Mouse (Mus musculus) forebrain, embryonic 11.5 days (tissue): ENCODE measurements around the gene Cd300a. TPM values are rescaled to one million over a fixed set of nuclear protein-coding genes. Genes with fewer than 3 reads are reported as not detected.
A peak's percentile ranks its signal among the peaks of the same experiment; 100 is the strongest.

Experiments used
- ATAC-seq: fragments of 200-750 bp; cut with Nextera tagmentation; replicated peaks from 2 replicates; pipeline ENCODE4 v1.8.0; 2017; ENCODE audit warnings: moderate TSS enrichment; ENCODE audit not compliant: low FRiP score
- DNase-seq: peaks from one replicate; pipeline ENCODE4 v3.0.0-alpha.2; 2017; ENCODE audit warnings: low spot score
- H3K27ac ChIP-seq: fragments of 300-500 bp; sonication (generic); 2 replicates; pipeline ENCODE4 v1.5.1; 2014; ENCODE audit warnings: low read depth, low read length
- H3K27me3 ChIP-seq: fragments of 300-500 bp; sonication (generic); 2 replicates; pipeline ENCODE4 v1.6.1; 2014; ENCODE audit warnings: mild to moderate bottlenecking, low read length, mixed read lengths; ENCODE audit not compliant: control insufficient read depth, insufficient read depth
- H3K36me3 ChIP-seq: fragments of 300-500 bp; sonication (generic); 2 replicates; pipeline ENCODE4 v1.6.1; 2014; ENCODE audit warnings: mild to moderate bottlenecking, low read length, moderate library complexity, mixed read lengths; ENCODE audit not compliant: control insufficient read depth, insufficient read depth
- H3K4me1 ChIP-seq: fragments of 300-500 bp; sonication (generic); replicated peaks from 2 replicates; pipeline ENCODE4 v1.6.1; 2014; ENCODE audit warnings: low read length, mixed read lengths; ENCODE audit not compliant: control insufficient read depth, insufficient read depth
- H3K4me2 ChIP-seq: fragments of 300-500 bp; sonication (generic); 2 replicates; pipeline ENCODE4 v1.6.1; 2014; ENCODE audit warnings: low read depth, mild to moderate bottlenecking, low read length, moderate library complexity, mixed read lengths; ENCODE audit not compliant: severe bottlenecking
- H3K4me3 ChIP-seq: fragments of 300-500 bp; sonication (generic); 2 replicates; pipeline ENCODE4 v1.5.1; 2014; ENCODE audit warnings: low read depth, low read length
- H3K9ac ChIP-seq: fragments of 300-500 bp; sonication (generic); 2 replicates; pipeline ENCODE4 v1.6.1; 2014; ENCODE audit warnings: low read length
- H3K9me3 ChIP-seq: fragments of 300-500 bp; sonication (generic); 2 replicates; pipeline ENCODE4 v1.6.1; 2016; ENCODE audit warnings: low read length, mixed read lengths; ENCODE audit not compliant: control insufficient read depth
- WGBS: fragments of 180-500 bp; shearing (Covaris S2); extraction: QIAGEN DNeasy Blood & Tissue Kit; methylation state at CpG from one replicate; pipeline ENCODE4 v1.1.7; 2014; 5-methylcytosine and 5-hydroxymethylcytosine counted together
- polyA plus RNA-seq: library from polyadenylated mRNA; unstranded; fragments of >200 nt; fragmentation: Nextera tagmentation; extraction: Ambion mirVana; gene quantifications from 2 replicates; pipeline ENCODE4 v1.2.1, GENCODE M21; 2014

Cd300a gene
- polyA plus RNA-seq, 1 experiment from 2014 or later = 0.64 TPM

DNA sequence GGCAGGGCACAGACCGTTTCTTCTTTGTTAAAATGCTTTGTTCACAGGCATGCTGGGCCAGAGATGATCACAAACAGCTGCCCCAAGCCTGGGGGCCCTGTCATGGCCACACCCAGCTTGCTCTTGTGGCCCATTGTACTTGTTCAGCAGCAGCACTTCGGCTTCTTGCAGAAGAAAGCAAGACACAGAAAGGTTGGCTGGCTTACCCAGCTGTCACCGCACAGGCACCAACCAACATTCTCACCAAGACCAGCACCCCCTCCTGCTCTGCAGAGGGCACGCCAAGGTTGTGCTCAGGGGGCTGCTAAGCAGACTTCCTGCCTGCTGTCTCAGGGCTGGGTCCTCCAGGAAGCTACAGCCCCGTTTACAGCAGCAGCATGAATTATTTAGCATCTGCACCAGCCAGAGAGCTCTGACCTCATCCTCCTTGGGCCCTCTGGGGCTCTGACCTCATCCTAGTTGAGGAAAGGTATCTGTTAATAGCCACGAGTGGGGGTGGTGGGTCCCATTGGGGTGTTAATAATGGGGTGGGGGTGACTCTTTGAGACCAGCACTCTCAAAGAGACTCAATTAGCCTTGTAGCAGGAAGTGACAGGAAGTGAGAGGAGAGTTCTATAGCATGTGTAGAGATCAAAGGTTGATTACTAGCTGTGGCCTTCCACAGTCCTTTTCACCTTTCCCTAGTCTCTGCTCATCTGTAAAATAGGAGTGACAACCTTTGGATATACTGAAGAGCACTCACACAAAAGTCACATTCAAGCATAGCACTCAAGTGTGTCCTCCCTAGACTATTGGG, 16.6 kb upstream of the Cd300a start:
- Histone ChIP-seq H3K4me2 (no peak overlapping the region), H3K9me3 (no peaks in the 10 kb centered on the region), H3K9ac (peak overlapping the region; percentile 32), H3K4me1 (peaks cover 14% of the 10 kb centered on the region), H3K27me3 (no peaks in the 10 kb centered on the region), H3K36me3 (no peaks in the 10 kb centered on the region), H3K4me3 (no peak overlapping the region), H3K27ac (no peak overlapping the region)
- ATAC-seq (no peak), DNase-seq (no peak)
- WGBS = 21% methylated on average over 6 of the region's 6 CpGs

DNA sequence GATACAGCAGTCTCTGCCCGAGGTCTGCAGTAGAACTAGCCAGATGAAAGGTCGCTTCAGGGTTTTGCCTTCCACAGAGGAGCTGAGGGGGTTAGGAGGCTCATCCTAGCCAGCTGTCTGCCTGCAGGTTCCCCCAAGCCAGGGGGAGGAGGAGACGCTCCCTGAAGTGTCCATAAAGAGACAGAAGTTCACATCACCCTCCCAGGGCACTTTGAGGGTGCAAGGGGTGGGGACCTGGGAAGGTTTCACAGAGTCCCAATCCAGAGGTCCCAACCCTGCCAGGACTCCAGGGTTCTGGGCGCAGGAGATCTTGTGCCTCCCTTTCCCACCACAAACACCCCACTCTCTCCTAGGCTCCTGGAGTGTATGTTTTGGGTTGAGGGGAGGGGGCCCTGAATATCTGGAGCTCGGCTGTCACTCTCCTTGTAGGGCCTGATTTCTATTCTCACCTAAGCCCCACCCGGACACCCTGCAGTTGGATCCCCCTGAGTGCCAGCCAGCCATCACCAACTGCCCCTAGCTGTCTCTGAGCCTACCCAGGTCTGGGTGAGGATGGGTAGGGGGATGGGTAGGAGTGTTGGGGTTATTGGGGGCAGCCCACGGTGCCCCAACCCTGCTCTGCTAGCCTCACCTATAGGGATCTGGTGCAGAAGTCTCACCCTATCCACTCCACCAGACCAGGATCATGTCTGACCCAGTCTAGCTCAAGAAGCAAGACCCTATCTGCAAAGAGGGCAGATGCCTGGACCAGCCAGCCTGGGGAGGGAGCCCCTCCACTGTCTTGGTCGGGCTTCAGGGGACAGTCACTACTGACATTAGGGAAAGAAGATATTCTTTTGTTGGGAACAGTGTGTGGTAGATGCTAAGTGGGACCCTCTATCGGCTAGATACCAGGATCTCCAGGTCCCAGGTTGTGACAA, 15.4 kb upstream of the Cd300a start:
- WGBS = 58% methylated on average over 9 of the region's 9 CpGs
- H3K9me3 ChIP-seq = no peaks in the 10 kb centered on the region
- no peak overlapping the region for H3K9ac ChIP-seq
- H3K4me2 ChIP-seq = no peak overlapping the region
- no peaks in the 10 kb centered on the region for H3K36me3 ChIP-seq
- peaks cover 14% of the 10 kb centered on the region for H3K4me1 ChIP-seq
- H3K27ac ChIP-seq = no peak overlapping the region
- no peak overlapping the region for H3K4me3 ChIP-seq
- H3K27me3 ChIP-seq = no peaks in the 10 kb centered on the region
- ATAC-seq = no peak
- no peak for DNase-seq

DNA sequence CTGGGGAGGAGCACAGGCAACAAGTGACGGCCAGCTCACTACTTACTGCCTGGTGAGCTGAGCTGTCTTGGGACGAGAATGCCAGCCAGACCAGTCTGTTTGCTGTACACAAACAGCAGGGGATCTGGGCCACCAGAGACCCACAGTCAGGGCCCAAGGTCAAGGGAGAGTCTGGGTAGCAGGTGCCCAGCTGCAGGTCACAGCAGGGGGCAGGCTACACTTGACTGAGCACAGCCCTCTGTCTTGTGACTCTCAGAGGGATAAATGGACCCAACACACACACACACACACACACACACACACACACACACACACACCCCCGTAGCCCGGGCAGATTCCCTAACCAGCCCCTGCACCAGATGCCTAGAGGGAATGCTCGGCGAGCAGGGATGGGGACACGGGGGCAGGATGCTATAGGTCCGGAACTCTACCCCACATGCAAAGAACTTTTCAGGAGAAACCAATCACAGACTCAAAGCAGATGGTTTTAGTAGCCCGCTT, 14.5 kb upstream of the Cd300a start:
- no peaks in the 10 kb centered on the region for H3K36me3 ChIP-seq
- no peak overlapping the region for H3K4me3 ChIP-seq
- 12% methylated on average over 9 of the region's 9 CpGs for WGBS
- peaks cover 14% of the 10 kb centered on the region for H3K4me1 ChIP-seq
- H3K27ac ChIP-seq = no peak overlapping the region
- DNase-seq (no peak), ATAC-seq (no peak)
- H3K9ac ChIP-seq = no peak overlapping the region
- no peaks in the 10 kb centered on the region for H3K27me3 ChIP-seq
- no peaks in the 10 kb centered on the region for H3K9me3 ChIP-seq
- H3K4me2 ChIP-seq = no peak overlapping the region

DNA sequence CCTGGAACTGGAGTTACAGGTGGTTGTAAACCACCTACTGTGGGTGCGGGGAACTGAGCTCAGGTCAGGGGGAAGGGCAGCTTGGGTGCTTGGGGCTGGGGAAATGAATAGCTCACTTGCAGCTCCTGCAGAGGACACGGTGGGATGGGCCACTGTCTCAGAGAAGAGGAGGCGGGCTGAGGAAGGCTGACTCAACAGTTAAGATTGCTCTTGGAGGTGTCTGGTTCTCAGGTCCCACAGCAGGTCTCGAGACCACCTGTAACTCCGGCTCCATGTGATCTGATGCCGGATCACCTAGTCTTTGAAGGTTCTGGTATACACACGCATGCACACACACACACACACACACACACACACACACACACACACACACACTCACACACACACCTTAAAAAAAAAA, 13.7 kb upstream of the Cd300a start:
- H3K27me3 ChIP-seq = no peaks in the 10 kb centered on the region
- H3K4me1 ChIP-seq = peaks cover 14% of the 10 kb centered on the region
- H3K4me3 ChIP-seq = no peak overlapping the region
- H3K4me2 ChIP-seq = no peak overlapping the region
- H3K36me3 ChIP-seq = no peaks in the 10 kb centered on the region
- no peaks in the 10 kb centered on the region for H3K9me3 ChIP-seq
- ATAC-seq = no peak
- 51% methylated on average over 7 of the region's 7 CpGs for WGBS
- DNase-seq = no peak
- no peak overlapping the region for H3K27ac ChIP-seq
- H3K9ac ChIP-seq = no peak overlapping the region

DNA sequence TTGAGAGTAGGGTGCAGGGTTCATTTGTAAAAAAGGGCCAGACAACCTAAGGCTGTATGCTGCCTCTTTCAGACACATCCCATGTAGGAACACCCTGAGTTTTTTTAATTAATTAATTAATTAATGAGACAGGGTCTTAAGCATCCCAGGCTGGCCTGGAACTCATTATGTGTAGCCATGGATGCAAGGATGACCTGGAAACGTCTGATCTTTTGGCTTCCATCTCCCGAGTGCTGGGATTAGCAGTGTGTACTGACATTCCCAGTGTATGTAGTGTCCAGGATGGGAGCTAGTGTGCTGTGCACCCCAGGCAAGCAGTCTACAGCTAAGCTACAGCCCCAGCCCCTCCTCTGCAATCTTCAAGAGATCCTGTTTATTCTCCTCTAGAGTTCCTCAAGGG, 13.2 kb upstream of the Cd300a start:
- no peaks in the 10 kb centered on the region for H3K36me3 ChIP-seq
- H3K4me2 ChIP-seq = no peak overlapping the region
- no peak for DNase-seq
- no peak overlapping the region for H3K9ac ChIP-seq
- WGBS = 33% methylated on average over 2 of the region's 2 CpGs
- peaks cover 14% of the 10 kb centered on the region for H3K4me1 ChIP-seq
- no peaks in the 10 kb centered on the region for H3K27me3 ChIP-seq
- ATAC-seq = no peak
- no peak overlapping the region for H3K27ac ChIP-seq
- no peaks in the 10 kb centered on the region for H3K9me3 ChIP-seq
- H3K4me3 ChIP-seq = no peak overlapping the region

DNA sequence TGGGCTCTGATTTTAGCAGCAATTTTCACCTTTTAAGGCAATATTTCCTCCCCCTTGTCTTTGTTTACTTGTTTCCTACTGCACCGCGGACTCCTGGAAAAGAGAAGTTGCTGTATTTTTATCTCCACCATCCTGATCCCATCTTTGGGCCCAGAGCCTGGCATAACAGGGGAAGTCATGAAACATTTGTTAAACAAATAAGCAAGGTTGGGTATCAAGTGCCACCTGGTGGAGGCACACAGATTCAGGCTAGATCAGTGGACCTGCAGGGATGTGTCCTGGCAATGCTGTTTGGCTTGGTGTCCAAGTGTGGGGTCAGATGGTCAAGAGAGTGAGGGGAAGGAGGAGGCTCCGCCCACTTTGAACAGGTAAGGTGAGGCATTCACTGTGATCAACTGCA, 12.7 kb upstream of the Cd300a start:
- peaks cover 14% of the 10 kb centered on the region for H3K4me1 ChIP-seq
- H3K4me3 ChIP-seq = no peak overlapping the region
- no peak overlapping the region for H3K27ac ChIP-seq
- WGBS = 74% methylated on average over 3 of the region's 3 CpGs
- peak; percentile 64 for DNase-seq
- H3K4me2 ChIP-seq = no peak overlapping the region
- no peaks in the 10 kb centered on the region for H3K36me3 ChIP-seq
- no peaks in the 10 kb centered on the region for H3K9me3 ChIP-seq
- no peak for ATAC-seq
- no peaks in the 10 kb centered on the region for H3K27me3 ChIP-seq
- H3K9ac ChIP-seq = no peak overlapping the region

DNA sequence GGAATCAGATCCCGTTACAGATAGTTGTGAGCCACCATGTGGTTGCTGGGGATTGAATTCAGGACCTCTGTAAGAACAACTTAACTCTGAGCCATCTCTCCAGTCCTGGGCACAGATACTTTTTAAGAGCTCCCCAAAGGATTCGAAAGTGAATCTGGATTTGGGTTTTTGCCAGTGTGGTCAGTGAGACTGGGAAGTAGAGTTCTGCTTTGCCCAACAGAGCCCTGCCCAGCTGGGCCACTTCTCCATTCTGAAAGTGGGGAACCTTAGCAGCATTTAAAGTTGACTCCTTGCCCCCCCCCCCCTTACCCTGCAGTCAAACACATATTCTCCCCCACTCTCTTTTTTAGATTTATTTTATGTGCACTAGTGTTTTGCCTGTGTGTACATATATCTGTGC, 10.2 kb upstream of the Cd300a start:
- Histone ChIP-seq H3K4me3 (no peak overlapping the region), H3K4me2 (no peak overlapping the region), H3K36me3 (no peaks in the 10 kb centered on the region), H3K27me3 (no peaks in the 10 kb centered on the region), H3K9ac (no peak overlapping the region), H3K27ac (no peak overlapping the region), H3K9me3 (no peaks in the 10 kb centered on the region), H3K4me1 (0 out of 2 replicates have a peak, but pooled peaks cover 2% of the 10 kb centered on the region)
- WGBS = 83% methylated on average over 2 of the region's 2 CpGs
- no peak for DNase-seq
- ATAC-seq = no peak

DNA sequence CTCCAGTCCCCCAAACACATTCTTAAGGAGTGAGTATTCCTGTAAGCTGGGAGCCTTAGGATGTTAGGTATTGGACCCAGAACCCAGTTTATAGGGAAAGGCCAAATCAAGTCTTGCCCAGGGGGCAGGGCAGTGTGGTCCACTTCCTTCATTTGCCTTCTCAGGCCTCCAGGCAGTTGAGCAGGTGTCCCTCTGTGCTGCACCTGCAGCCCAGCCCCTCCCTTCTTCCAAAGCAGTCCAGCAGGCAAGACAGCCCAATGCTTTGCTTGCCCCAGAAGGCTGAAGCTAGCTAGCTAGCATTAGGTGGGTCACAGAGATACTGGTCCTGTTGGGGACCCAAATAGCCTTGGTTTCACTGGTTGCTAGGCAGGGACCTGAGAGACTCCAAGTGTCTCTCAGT, 9.7 kb upstream of the Cd300a start:
- H3K9ac ChIP-seq = no peak overlapping the region
- H3K27me3 ChIP-seq = no peaks in the 10 kb centered on the region
- H3K4me1 ChIP-seq = no peaks in the 10 kb centered on the region
- no peak for ATAC-seq
- H3K4me2 ChIP-seq = no peak overlapping the region
- H3K36me3 ChIP-seq = no peaks in the 10 kb centered on the region
- H3K9me3 ChIP-seq = no peaks in the 10 kb centered on the region
- no peak overlapping the region for H3K27ac ChIP-seq
- H3K4me3 ChIP-seq = no peak overlapping the region
- DNase-seq = no peak
